Mouse (Mus musculus) limb, embryonic 15.5 days (tissue): ENCODE measurements around the gene Ttc16. TPM values are rescaled to one million over a fixed set of nuclear protein-coding genes. Genes with fewer than 3 reads are reported as not detected.

Experiments used
- ATAC-seq: fragments of 200-750 bp; cut with Nextera tagmentation; 2 replicates; pipeline ENCODE4 v1.8.0; 2017; ENCODE audit warnings: low read depth, moderate TSS enrichment; ENCODE audit not compliant: insufficient number of reproducible peaks, low FRiP score, low TSS enrichment
- H3K27ac ChIP-seq: fragments of 300-500 bp; sonication (generic); 2 replicates; pipeline ENCODE4 v1.5.1; 2015; ENCODE audit warnings: moderate library complexity, mild to moderate bottlenecking, inconsistent platforms
- H3K27me3 ChIP-seq: fragments of 300-500 bp; sonication (generic); 2 replicates; pipeline ENCODE4 v1.6.1; 2015; ENCODE audit warnings: inconsistent platforms
- H3K36me3 ChIP-seq: fragments of 300-500 bp; sonication (generic); 2 replicates; pipeline ENCODE4 v1.6.1; 2015; ENCODE audit warnings: inconsistent platforms
- H3K4me1 ChIP-seq: fragments of 300-500 bp; sonication (generic); 2 replicates; pipeline ENCODE4 v1.6.1; 2015; ENCODE audit warnings: inconsistent platforms
- H3K4me2 ChIP-seq: fragments of 300-500 bp; sonication (generic); 2 replicates; pipeline ENCODE4 v1.6.1; 2015; ENCODE audit warnings: mild to moderate bottlenecking, inconsistent platforms
- H3K4me3 ChIP-seq: fragments of 300-500 bp; sonication (generic); 2 replicates; pipeline ENCODE4 v1.5.1; 2015; ENCODE audit warnings: mild to moderate bottlenecking, inconsistent platforms
- H3K9ac ChIP-seq: fragments of 300-500 bp; sonication (generic); 2 replicates; pipeline ENCODE4 v1.6.1; 2015; ENCODE audit warnings: inconsistent platforms
- H3K9me3 ChIP-seq: fragments of 300-500 bp; sonication (generic); 2 replicates; pipeline ENCODE4 v1.6.1; 2016; ENCODE audit warnings: inconsistent platforms
- WGBS: fragments of 180-500 bp; shearing (Covaris S2); methylation state at CpG from one replicate; pipeline ENCODE4 v1.1.7; 2015; 5-methylcytosine and 5-hydroxymethylcytosine counted together
- polyA plus RNA-seq: library from polyadenylated mRNA; unstranded; fragments of >200 nt; fragmentation: Nextera tagmentation; extraction: Ambion mirVana; gene quantifications from 2 replicates; pipeline ENCODE4 v1.2.1, GENCODE M21; 2015

Gene Ttc16
- polyA plus RNA-seq, 1 experiment from 2014 or later: 0.13 TPM

DNA sequence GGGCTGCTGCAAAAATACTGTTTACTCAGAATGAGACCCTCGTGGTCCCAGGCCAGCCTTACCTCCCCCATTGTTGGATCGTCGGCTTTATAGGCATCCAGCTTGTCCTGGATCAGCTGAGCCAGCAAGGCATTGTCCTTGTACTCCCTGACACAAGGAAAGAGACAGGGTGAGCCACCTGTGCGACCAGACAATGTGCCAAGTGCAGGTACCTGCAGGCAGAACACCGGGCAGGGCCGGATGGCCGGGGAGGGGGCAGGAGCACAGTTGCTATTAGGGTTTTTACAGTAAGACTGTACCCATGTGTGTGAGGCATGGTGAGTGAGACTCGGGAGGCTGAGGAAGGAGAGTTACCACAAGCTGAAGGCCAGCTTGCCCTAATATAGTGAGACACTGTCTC lies 36.5 kb upstream of the Ttc16 start:
- H3K36me3 ChIP-seq: peaks cover 51% of the 10 kb centered on the region

DNA sequence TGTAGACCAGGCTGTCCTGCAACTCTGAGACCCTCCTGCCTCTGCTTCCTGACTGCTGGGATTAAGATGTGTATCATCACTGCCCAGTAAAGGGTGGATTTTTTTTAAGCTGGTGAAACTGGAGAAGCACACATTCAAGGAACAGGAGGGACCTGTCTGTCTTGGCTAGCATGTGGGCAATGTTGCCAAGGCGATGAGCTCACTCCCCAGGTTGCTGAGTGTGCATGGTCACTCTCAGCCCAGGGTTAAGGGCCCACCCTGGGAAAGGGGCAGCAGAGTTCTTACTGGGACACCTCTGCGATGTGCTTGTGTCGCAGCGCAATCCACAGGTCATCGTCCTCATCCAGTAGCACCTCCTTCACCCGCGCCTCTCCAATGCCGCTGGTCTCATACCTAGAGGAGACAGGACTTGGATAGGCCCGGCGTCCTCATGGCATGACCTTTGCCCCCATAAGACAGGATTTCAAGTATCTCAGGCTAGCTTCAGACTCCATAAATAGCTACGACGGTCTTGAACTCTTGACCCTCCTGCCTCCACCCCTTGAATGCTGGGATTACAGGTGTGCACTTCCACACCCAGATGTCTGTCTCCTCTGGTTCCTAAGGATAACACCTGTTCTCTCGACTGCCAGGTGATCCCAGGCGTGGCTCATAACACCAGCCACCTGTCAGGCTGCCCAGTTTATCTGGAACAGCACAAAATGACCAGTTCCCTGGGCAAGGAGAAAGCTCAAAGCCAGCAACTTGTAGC lies 33.6 kb upstream of the Ttc16 start:
- Histone ChIP-seq H3K9me3 (no peaks in the 10 kb centered on the region), H3K9ac (no peak overlapping the region), H3K27me3 (no peaks in the 10 kb centered on the region), H3K36me3 (peaks cover 62% of the 10 kb centered on the region), H3K4me3 (no peak overlapping the region), H3K27ac (no peak overlapping the region), H3K4me1 (no peaks in the 10 kb centered on the region), H3K4me2 (no peak overlapping the region)
- no peak for ATAC-seq
- 85% methylated on average over 14 of the region's 14 CpGs for WGBS

More for the DNA sequence above, 36.5 kb upstream of the Ttc16 start:
- no peaks in the 10 kb centered on the region for H3K9me3 ChIP-seq
- no peaks in the 10 kb centered on the region for H3K27me3 ChIP-seq
- 75% methylated on average over 8 of the region's 8 CpGs for WGBS
- no peak overlapping the region for H3K4me3 ChIP-seq
- no peak overlapping the region for H3K4me2 ChIP-seq
- no peak overlapping the region for H3K9ac ChIP-seq
- peaks cover 2% of the 10 kb centered on the region for H3K4me1 ChIP-seq
- no peak for ATAC-seq
- H3K27ac ChIP-seq: no peak overlapping the region

DNA sequence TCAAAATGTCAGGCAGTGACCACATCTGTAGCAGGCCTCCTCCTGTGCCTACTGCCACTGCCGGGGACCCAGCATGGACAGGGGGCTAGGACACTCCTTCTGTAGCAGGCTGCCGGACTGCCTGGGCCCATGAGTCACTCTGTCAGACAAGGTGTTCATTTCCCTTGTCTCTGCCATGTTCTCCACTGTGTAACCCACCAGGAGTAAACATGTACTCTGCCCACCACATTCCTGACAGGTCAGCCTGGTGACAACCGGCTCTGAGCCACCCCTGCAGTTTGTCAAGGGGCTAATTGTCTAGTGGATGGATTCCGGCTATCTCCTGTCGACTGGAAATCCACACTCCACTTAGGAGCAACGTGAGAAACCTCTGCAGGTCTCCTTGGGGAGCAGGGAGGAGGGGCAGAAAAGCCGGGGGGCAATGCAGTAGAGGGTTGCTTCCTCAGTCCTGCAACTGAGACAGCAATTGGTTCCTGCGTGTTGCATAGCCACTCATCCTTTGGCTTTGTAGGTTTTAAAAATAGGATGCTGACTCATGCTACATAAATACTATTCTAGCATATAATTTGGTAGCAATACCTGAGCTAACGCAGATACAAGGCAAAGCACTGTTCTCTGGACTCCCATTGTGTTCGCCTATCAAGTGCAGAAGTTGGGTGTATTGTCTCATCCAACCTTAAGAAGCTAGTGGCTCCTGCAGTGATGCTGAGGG lies 23.0 kb upstream of the Ttc16 start:
- H3K9ac ChIP-seq: no peak overlapping the region
- H3K27me3 ChIP-seq: no peaks in the 10 kb centered on the region
- no peak overlapping the region for H3K4me2 ChIP-seq
- no peak for ATAC-seq
- H3K4me1 ChIP-seq: no peaks in the 10 kb centered on the region
- H3K27ac ChIP-seq: no peak overlapping the region
- no peak overlapping the region for H3K4me3 ChIP-seq
- peaks cover 85% of the 10 kb centered on the region for H3K36me3 ChIP-seq
- WGBS: 68% methylated on average over 10 of the region's 10 CpGs
- H3K9me3 ChIP-seq: no peaks in the 10 kb centered on the region

DNA sequence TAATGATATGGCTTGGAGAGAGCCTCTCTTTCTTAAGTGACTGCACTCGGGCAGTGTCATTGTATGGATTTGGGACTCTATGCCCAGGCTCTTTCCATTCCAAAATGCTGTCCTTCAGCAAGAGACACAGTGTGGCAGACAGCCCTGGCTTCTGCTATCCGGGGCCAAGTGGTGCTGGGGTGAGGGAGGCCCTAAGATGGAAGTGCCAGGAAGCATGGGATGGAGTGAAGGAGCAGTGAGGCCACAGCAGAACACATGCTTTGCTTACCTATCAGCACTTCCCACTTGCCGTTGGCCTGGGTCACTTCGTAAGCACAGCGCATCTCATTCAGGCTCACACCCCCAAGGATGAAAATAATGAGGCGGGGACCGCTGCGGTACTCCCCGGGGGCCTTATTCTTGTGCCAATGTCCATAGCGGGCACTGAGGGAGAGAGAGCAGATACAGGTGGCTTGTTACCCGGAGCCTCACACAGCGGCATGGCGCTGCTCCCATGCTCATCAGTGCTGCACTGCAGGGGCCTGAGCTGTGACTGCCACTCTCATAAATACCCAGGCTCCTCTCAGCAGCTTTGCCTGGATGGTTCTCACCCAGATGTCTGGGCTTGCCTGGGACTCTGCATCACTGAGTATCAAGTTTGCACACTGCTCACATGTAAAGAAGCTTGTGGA lies 20.4 kb upstream of the Ttc16 start:
- Histone ChIP-seq H3K9ac (no peak overlapping the region), H3K27me3 (no peaks in the 10 kb centered on the region), H3K4me2 (no peak overlapping the region), H3K36me3 (peaks cover 72% of the 10 kb centered on the region), H3K4me1 (no peaks in the 10 kb centered on the region), H3K4me3 (no peak overlapping the region), H3K9me3 (no peaks in the 10 kb centered on the region), H3K27ac (no peak overlapping the region)
- no peak for ATAC-seq
- whole genome bisulfite sequencing: 86% methylated on average over 13 of the region's 13 CpGs

DNA sequence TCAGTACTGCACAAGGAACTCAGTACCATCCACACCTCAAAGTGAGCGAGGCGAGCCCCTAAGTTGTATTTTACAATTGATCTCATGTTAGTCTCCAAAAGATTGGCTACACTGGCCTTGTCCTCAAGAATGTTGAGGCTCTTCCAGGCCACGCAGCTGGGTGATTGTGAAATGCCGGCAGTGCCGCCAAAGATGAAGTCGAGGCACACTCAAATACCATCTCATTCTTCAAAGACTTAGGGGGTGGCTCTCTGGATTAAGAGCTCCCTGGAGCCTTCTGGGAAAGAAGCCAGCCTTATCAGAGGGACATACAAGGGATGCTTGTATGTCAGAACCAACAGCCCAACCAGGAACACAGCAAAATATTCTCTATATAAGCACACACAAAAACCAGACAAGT lies 15.9 kb upstream of the Ttc16 start:
- Histone ChIP-seq H3K4me2 (no peak overlapping the region), H3K9ac (no peak overlapping the region), H3K27me3 (no peaks in the 10 kb centered on the region), H3K36me3 (peaks cover 43% of the 10 kb centered on the region), H3K4me1 (no peaks in the 10 kb centered on the region), H3K9me3 (no peaks in the 10 kb centered on the region), H3K4me3 (no peak overlapping the region), H3K27ac (no peak overlapping the region)
- 67% methylated on average over 6 of the region's 6 CpGs for WGBS
- no peak for ATAC-seq

DNA sequence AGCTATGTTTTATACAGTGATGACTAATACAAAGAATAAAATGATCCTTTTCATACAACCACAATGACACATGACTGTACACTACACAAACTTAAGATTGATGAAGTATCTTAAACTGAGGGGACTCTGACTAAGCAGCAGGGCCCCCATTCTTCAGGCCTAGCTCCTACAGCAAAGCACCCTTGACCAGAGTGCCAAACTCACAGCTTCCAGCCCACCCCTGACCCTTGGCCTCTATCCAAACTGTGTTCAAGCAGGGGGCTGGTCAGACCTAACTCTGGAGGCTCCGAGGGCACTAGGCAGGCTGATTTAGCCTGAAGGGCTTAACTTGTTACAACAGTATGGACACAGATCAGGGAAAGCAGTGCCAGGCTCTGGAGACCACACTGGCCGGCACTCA lies 13.1 kb upstream of the Ttc16 start:
- no peak for ATAC-seq
- H3K4me3 ChIP-seq: no peak overlapping the region
- H3K9me3 ChIP-seq: no peaks in the 10 kb centered on the region
- H3K36me3 ChIP-seq: peaks cover 16% of the 10 kb centered on the region
- WGBS: 51% methylated on average over 2 of the region's 2 CpGs
- H3K9ac ChIP-seq: no peak overlapping the region
- H3K4me2 ChIP-seq: no peak overlapping the region
- H3K27ac ChIP-seq: no peak overlapping the region
- no peaks in the 10 kb centered on the region for H3K27me3 ChIP-seq
- H3K4me1 ChIP-seq: peaks cover 6% of the 10 kb centered on the region; the same call in 1 of the 2 replicates

DNA sequence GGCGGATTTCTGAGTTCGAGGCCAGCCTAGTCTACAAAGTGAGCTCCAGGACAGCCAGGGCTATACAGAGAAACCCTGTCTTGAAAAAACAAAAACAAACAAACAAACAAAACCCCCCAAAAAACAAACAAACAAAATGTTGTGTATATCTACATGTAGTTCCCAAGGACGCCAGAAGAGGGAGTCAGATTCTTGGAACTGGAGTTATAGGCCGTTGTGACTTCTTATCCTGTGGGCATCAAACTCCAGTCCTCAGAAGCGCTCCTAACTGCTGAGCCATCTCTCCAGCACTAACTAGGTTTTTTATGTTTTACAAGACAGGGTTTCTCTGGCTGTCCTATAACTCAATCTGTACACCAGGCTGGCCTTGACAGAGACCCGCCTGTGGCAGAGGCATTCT lies 11.7 kb upstream of the Ttc16 start:
- H3K4me3 ChIP-seq: no peak overlapping the region
- no peak overlapping the region for H3K27ac ChIP-seq
- H3K4me2 ChIP-seq: no peak overlapping the region
- peaks cover 13% of the 10 kb centered on the region for H3K36me3 ChIP-seq
- no peaks in the 10 kb centered on the region for H3K27me3 ChIP-seq
- no peak for ATAC-seq
- H3K9me3 ChIP-seq: no peaks in the 10 kb centered on the region
- H3K4me1 ChIP-seq: peaks cover 6% of the 10 kb centered on the region; the same call in 1 of the 2 replicates
- H3K9ac ChIP-seq: no peak overlapping the region
- WGBS: 60% methylated on average over 6 of the region's 6 CpGs

DNA sequence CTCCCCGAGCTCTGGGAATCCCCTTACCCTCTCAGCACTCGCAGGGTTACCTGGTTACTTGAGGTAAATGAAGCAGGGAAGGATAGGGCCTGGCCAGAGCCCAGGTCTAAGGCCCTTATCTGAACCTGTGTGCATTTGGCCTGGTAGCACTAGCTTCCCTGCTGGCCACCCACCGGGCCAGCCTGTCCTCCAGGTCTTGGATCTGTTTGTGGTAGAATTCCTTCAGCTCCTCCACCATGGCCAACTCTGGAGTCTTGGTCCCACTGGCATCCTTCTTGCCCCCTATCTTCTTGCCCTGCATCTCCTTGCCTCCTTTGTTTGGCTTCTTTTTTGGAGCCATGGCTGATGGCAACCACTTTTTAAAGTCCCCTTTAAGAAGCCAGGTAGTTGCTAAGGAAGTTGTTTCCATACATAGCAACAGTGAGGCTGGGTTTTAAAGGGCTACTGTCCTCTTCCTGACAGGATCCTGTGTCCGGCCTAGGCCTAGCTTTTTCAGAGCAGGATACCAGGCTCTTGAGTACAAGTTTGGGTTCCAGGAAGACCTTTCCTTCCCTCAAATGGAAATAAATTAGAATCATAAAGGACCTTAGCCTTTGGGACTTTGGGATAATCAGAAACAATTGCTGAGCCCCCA lies 8.7 kb upstream of the Ttc16 start, which contains the start of gene Cfap157:
TSS of gene Cfap157 (minus strand) at position 381 of the 634 bp plus-strand sequence.
- Histone ChIP-seq H3K27ac (no peak within 1 kb of the TSS), H3K9me3 (no peaks in the 10 kb centered on the region), H3K4me1 (peaks cover 6% of the 10 kb centered on the region; the same call in 1 of the 2 replicates), H3K36me3 (peaks cover 1% of the 10 kb centered on the region; the same call in 1 of the 2 replicates), H3K27me3 (no peaks in the 10 kb centered on the region), H3K4me3 (no peak within 1 kb of the TSS), H3K9ac (no peak within 1 kb of the TSS), H3K4me2 (no peak within 1 kb of the TSS)
- no peak for ATAC-seq
- WGBS: 64% methylated on average over 4 of the region's 4 CpGs

DNA sequence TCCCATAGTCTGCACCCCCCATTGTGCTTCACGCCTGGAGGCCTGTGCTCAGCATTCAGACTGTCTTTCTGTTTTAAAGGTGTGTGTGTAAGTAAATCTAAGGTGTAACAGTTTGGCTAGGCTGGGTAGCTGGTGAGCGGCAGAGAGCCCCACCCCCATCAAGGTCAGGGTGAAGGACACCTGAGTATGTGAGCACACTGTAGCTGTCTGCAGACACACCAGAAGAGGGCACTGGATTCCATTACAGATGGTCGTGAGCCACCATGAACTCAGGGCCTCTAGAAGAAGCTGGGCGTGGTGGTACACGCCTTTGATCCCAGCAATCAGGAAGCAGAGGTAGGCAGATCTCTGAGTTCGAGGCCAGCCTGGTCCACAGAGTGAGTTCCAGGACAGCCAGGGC lies 6.3 kb upstream of the Ttc16 start:
- peaks cover 12% of the 10 kb centered on the region; the same call in 1 of the 2 replicates for H3K4me1 ChIP-seq
- ATAC-seq: no peak
- 79% methylated on average over 6 of the region's 6 CpGs for WGBS
- H3K36me3 ChIP-seq: no peaks in the 10 kb centered on the region
- no peak overlapping the region for H3K4me2 ChIP-seq
- H3K9me3 ChIP-seq: no peaks in the 10 kb centered on the region
- H3K4me3 ChIP-seq: no peak overlapping the region
- no peak overlapping the region for H3K9ac ChIP-seq
- H3K27ac ChIP-seq: no peak overlapping the region
- no peaks in the 10 kb centered on the region for H3K27me3 ChIP-seq

DNA sequence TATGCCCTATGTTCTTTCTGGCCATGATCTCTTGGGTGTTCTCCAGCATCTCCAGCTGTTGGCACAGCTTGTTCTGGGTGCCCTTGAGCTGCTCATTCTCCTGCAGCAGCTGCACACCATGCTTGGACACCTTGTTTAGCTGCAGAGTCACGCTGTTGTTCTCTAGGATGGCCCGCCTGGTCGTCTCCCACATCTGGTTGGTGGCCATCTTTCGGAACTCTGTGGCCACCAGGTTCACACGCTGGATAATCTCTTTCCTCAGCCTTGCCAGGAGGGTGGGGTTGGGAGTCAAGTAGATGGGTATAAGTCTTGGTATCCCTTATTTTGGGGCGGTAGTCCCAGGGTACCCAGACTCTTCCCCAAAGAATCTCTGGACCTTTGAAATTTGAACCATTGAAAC lies 4.3 kb upstream of the Ttc16 start:
- no peak overlapping the region for H3K4me2 ChIP-seq
- H3K9me3 ChIP-seq: no peaks in the 10 kb centered on the region
- no peak overlapping the region for H3K27ac ChIP-seq
- no peak overlapping the region for H3K4me3 ChIP-seq
- no peak for ATAC-seq
- no peaks in the 10 kb centered on the region for H3K27me3 ChIP-seq
- peaks cover 25% of the 10 kb centered on the region for H3K4me1 ChIP-seq
- H3K9ac ChIP-seq: no peak overlapping the region
- no peaks in the 10 kb centered on the region for H3K36me3 ChIP-seq
- WGBS: 84% methylated on average over 6 of the region's 6 CpGs

DNA sequence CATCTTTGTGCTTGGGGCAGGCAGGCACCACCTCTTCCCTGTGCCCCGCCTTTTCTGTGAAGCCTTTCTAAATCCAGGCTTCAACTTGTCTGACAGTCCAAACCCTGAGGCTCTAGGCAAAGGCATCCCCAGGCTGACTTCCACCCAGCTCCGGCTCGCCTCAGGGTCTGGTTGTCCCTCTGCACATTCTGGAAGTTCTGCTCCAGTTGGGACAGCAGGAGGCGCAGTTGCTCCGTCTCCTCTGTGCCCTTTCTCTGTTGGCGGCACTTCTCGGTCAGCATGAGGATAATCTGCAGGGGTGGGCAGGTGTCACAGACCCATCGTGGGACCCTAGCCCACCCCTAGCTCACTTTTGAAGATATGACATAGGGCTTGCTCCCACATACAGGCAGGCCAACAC lies 3.7 kb upstream of the Ttc16 start:
- Histone ChIP-seq H3K4me2 (no peak overlapping the region), H3K27me3 (no peaks in the 10 kb centered on the region), H3K9ac (no peak overlapping the region), H3K9me3 (no peaks in the 10 kb centered on the region), H3K4me3 (no peak overlapping the region), H3K4me1 (peaks cover 22% of the 10 kb centered on the region), H3K36me3 (no peaks in the 10 kb centered on the region), H3K27ac (no peak overlapping the region)
- no peak for ATAC-seq
- WGBS: 17% methylated on average over 8 of the region's 8 CpGs
